Mouse (Mus musculus) megakaryocyte, adult 5-6 weeks (primary cell): ENCODE data around the gene Atp13a2. TPM values are rescaled to one million over a fixed set of nuclear protein-coding genes. Genes with fewer than 3 reads are reported as not detected.

Source experiments
- ATAC-seq: 2 replicates; pipeline ENCODE4 v1.8.0; 2016; ENCODE audit warnings: mild to moderate bottlenecking, inconsistent platforms; ENCODE audit not compliant: poor library complexity, severe bottlenecking
- total RNA-seq, 2 experiments: library from RNA; stranded (forward) in 1 of 2; stranded (reverse) in 1 of 2; fragments of 153-499, 151-499 nt in 1 of 2; fragments of 221-1000, 200-1000 nt in 1 of 2; gene quantifications; 2 replicates each; pipeline versions ENCODE4 v1.2.3 to v1.2.4; 2015 to 2017

The Atp13a2 gene
- total RNA-seq, 2 experiments from 2014 or later, result 25.1 to 43.5 TPM

DNA sequence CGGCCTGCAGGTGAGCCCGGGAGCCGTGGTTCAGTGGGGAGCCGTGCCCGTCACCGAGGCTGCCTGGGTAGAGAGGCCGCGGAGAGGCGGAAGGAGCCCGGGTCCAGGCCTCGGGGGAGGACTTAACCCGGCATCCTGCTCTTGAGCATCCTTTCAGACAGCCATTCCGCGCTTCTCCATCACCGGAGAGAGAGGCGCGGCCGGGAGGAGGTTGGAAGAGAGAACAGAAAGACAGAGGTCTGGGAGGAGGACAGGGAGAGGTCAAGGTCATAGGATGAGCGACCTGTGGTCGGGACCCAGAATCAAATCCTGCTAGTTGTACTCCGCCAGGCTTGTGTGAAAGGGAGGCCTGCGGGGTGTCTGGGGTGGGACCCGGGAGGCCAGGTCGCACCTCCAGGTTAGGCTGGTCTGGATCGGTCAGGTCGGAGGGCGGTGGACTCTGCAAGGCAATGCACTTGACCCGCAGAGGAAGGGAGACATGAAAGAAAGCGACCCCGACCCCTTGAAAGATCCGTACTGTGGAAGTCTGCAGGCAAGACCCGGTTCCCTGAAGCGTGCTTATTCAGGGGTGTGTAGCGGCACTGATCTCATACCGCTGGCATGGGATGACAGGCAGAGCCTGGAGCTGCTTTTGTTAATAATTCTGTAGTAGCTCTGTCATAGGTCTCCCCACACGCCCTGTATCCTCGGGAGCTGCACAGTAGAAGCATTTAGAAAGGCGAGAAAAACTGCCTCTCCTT lies 25.0 kb upstream of the Atp13a2 start:
- ATAC-seq, result no peak; the same call in 1 of the 2 replicates

DNA sequence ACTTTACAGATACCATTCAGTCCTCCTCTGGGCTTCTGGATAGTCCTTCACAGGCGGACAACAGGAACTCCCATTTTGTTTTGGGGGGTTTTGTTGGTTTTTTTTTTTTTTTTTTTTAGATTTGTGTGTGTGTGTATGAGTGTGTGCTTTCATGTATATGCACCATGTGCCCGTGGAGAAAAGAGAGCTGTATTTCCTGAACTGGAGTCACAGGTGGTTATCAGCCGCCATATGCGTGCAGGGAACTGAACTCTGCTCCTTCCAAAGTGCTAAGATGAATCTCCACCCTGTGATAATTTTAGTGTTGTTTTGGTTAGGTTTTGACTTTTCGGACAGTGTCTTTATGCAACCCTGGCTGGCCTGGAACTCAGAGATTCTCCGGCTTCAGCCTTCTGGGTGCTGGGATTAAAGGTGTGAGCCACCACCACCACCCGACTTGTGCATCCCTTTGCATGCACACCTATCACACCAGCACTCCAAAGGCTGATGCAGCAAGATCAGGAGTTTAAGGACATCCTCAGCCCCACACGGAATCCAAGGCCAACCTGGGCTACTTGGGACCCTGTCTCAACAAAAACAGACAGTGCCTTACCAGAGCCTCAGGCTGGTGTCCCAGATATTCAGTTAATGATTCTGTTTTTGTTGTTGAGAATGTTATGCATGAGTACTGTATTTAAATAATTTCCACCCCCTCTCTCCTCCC lies 24.3 kb upstream of the Atp13a2 start:
- ATAC-seq, result no peak

GRCm38 (mm10) chr4:140962950-140963349 lies 23.7 kb upstream of the Atp13a2 start:
- ATAC-seq, result no peak

DNA sequence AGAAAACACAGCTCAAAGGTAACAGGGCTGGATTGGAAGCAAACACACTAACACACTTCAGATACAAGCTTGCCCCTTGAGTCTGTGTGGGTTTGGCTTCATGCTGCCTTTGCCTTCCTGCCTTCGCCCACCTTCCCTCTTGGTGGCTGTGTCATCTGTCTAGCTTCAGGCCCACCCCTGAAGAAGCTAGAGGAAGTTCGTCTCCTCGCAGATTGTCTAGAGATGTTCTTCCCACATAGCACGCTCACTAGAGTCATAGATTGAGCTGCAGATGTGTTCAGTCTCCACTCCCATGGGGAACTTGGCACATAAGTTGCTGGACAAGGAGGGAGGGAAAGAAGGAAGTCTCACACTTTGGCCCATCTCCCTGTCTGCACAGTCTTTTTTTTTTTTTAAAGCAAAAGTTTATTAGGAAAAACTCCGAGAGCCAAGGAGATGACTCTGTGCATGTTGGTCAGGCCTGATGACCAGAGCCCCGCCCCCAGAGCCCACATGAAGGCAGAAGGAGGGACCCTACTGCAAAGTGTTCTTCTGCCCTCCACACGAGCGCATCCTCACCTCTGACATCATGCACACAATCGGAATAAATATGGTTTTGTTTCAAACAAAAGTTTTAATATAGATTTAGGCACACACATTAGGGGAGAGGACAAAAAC lies 22.6 kb upstream of the Atp13a2 start:
- no peak for ATAC-seq

GRCm38 (mm10) chr4:140964620-140965019 lies 22.1 kb upstream of the Atp13a2 start:
- peak; percentile 49 for ATAC-seq

- no peak for ATAC-seq
Observed at GRCm38 (mm10) chr4:140967386-140968159, 19.1 kb upstream of the Atp13a2 start.

GRCm38 (mm10) chr4:140971691-140972090 lies 15.0 kb upstream of the Atp13a2 start:
- ATAC-seq, result no peak

DNA sequence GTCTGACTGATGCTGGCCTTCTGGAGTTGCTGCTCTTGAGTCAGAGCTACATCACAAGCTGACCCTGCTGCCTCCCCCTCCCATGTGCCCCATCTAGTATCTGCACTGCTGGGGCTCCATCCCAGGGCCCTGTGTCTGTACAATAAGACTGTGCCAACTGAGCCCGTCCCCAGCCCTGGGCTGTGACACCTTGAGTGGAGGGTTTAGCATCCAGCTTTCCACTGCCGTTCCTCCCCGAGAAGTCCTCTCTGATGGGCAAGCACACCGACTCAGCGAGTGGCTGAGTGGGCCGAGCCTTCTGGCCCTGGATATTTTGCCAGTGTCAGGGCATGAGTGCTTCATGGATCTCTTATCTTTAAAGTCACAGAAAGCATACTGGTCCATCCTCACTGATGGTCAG lies 12.3 kb upstream of the Atp13a2 start:
- no peak for ATAC-seq

- peak; percentile 76 for ATAC-seq
Observed at GRCm38 (mm10) chr4:140975356-140975755, 11.3 kb upstream of the Atp13a2 start.

DNA sequence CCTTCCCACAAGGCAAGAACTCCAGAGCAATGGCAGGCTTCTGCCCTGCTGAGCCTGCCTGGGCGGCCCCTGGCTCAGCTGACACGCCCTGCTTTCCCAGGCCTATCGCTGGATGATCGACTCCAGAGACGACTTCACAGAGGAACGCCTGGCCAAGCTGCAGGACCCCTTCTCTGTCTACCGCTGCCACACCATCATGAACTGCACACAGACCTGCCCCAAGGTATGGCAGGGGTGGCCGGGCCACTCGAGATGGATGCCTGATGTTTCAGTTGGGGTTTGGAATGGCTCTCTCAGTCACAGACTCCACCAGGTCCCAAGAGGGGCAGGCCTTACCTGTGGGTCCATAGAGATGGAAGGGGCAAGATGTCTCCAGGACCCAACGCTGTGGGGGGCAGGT lies 9.4 kb upstream of the Atp13a2 start:
- no peak for ATAC-seq

GRCm38 (mm10) chr4:140977886-140978692 lies 8.6 kb upstream of the Atp13a2 start:
- ATAC-seq, result 0 out of 2 replicates have a peak, but pooled peaks have one; percentile 38

DNA sequence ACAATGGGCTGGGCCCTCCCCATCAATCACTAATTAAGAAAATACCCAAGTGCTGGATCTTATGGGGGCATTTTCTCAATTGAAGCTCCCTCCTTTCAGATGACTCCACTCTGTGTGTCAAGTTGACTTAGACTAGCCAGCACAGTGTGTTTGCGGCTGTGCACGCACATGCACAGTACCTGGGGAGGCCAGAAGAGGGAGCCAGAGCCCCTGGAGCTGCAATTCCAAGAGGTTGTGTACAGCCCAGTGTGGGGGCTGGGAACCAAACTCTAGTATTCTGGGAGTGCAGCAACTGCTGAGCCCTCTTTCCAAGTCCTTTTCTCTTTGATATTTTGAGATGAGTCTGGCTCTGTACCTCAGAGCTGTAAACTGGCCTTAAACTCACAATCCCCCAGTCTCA lies 5.1 kb upstream of the Atp13a2 start:
- ATAC-seq, result no peak

- ATAC-seq, result no peak
Observed at GRCm38 (mm10) chr4:140982808-140983207, 3.9 kb upstream of the Atp13a2 start.

DNA sequence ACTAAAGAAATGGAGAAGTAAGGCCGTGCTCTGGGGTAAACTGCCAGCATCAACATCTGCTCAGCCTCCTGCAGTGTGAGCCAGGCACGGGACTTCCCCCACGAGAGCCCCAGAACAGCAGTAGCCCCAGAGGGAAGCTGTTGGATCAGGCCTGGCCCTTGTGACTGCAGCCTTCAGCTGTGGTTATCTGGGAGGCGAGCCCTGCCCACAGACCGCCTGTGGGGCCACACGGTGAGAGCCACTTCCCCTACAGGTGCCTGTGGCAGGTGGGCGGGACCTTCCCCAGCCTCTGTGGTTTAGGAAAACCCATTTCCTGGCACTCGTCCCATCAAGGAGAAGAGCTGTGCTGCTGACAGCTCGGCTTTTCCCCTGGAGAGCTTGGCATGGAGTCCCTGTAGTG lies 3.2 kb upstream of the Atp13a2 start:
- peak; percentile 91 for ATAC-seq

DNA sequence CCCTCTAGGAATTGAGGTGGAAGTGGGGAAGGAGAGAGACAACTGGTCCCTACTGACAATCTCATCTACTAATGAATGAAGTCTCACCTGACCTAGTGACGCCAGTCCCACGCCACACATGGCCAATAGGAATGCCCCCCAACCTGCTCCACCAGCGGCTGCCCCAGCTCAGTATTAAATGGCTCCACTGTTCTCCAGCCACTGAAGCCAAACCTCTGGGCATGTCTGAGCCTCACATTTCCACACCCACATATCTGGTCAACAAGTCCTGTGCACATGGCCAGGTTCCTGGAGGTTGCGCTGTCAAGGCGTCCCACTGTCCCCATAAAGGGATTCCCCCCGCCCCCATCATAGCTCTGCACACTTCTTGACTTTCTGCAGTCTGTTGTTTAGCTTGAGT lies 2.1 kb upstream of the Atp13a2 start:
- ATAC-seq, result no peak

DNA sequence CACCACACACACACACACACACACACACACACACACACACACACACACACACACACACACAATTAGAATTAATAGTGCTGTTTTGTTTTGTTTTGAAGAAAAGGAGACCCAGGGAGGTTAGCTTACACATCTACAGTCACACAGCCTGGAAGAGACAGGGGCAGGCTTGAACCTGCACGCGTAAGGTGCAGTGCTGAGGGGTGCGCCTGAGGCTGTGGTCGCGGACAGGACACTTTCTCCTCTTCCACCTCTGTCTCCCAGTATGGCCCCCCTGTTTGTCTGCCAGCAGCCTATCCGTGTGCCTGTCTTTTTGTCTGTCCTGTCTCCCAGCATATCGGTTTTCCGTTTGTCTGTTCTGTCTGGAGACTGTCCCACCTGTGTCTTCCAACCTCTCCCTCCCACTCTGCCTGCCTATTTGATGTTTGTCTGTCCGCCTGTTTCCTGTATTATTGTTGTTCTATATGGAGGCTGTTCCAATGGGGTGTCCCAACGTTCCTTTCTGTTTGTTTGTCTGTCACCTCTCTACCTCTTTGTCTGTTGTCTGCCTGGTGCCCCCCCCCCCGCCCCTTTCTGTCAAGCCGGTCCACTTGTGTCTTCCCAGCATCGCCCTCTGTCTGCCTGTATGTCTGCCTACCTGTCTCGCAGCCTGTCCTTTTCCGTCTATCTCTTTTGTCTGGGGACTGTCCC lies 506 bp upstream of the Atp13a2 start:
- ATAC-seq, result no peak

DNA sequence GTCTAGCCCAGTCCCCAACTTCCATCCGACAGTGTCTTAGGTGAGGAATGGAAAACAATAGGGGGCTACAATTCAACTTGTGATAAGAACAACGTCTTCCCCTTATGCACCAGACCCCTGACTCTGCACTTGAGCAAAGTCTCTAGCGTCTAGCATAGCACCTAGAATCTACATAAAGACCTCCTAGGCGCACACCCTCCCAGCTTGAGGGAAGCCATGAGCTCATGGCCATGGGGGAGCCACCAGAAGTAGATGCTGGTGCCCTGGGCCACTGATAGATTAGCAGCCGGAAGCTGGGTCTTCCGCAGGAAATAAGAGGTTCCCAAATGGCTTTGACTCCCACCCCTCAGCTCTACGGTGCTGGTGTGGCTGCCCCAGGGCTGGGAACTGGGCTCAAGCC lies 803 bp downstream of the Atp13a2 start:
- ATAC-seq, result no peak

- ATAC-seq, result peak; percentile 70
Observed at GRCm38 (mm10) chr4:140988706-140989290, 2.1 kb downstream of the Atp13a2 start.

GRCm38 (mm10) chr4:140989447-140989846 lies 2.8 kb downstream of the Atp13a2 start:
- no peak for ATAC-seq
